Mouse (Mus musculus) retina, adult 2 months (tissue): ENCODE data around the gene Cspg5.

Experiments
- DNase-seq: peaks from one replicate; pipeline ENCODE4 v3.0.0-alpha.2; 2012; ENCODE audit warnings: low read depth, low spot score

The Cspg5 gene

DNA sequence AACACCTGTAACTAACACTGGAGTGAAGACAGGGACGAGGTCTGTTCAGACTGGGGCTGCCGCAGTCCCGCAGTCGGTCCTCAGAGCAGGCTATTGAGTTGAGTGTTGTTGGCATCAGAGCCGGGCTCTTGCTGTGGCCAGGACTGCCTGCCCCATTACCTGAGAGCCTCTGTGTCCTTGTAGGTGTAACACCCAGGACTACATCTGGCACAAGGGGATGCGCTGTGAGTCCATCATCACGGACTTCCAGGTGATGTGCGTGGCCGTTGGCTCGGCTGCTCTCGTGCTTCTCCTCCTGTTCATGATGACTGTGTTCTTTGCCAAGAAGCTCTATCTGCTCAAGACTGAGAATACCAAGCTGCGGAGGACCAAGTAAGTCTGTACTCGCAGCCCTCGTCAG lies 7.2 kb downstream of the Cspg5 start:
- no peak for DNase-seq

- DNase-seq = no peak
These were observed 11.9 kb downstream of the Cspg5 start for GRCm38 (mm10) chr9:110255407-110256019.

DNA sequence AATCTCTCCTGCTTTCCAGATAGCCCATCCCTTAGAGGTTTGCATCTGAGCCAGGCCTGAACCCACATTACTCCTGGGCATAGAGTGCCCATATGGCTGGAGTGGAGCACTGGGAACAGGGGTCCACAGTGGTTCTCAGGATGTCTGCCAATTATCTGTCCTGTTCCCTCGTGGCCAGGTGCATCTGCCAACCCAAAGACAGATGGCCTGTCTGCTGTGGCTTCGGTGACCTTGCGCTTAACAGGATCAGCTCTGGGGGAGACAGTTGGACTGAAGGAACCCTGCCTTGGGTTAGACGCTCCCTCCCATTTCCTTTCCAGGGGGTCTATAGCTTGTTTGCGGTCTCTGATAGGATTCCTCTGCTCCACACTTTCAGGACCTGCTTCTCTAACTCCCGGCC lies 15.1 kb downstream of the Cspg5 start:
- no peak for DNase-seq

DNA sequence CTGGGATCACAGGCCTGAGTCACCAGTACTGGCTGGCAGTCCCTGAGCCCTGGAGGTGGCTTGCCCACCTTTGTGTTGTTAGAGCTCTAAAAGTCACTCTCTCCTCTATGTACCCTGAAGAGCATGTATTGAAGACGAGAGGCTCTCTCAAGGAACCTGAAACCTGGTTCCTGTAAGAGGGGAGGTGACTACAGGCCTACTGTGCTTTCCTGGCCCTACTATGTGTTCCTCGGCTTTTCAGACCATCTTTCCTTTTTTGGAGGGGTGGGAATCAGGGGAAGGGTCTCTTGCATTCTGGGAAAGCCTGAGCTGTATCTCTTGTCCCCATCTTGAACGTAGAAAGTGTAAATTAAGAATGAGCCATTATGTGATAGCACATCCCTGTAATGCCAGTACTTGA lies 15.5 kb downstream of the Cspg5 start:
- DNase-seq = no peak

DNA sequence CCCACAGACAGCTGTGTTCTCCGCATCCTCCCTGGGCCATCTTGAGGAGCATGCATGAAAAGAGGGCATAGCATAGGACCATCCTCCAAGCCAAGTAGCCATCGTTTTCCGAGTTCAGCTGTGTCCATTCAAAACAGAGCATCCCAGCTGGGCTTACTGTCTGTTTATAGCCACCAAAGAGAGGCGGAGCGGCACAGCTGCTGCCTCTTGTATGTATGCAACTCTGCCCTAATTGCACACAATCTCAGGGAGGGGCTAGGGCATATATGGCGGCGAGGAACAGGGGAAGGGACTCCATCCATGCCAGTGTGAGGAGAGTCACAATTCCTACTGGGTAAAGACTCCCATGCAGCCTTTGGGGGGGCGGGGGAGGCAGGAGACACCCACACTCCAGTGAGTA lies 19.6 kb downstream of the Cspg5 start:
- DNase-seq = no peak

GRCm38 (mm10) chr9:110264991-110265390 lies 21.4 kb downstream of the Cspg5 start:
- DNase-seq = no peak

DNA sequence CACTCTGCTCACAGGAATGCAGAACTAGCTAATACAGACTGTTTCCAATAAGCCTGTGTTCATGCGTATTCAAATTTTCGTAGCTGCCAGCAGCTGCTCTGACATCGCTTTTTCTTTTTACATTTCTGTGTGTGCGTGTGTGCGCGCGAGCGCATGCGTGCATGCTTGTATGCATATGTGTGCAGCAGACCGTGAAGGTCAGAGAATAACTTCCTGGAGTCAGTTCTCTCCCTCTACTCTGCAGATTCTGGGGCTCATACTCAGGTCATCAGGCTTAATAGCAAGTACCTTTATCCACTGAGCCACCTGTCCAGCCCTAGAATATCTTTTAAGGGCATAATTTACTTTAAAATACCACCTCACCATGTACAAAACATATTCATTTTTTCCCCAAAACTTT lies 24.8 kb downstream of the Cspg5 start:
- DNase-seq = no peak

GRCm38 (mm10) chr9:110272330-110272729 lies 28.7 kb downstream of the Cspg5 start:
- DNase-seq = no peak

GRCm38 (mm10) chr9:110273507-110273906 lies 29.9 kb downstream of the Cspg5 start:
- DNase-seq = no peak

GRCm38 (mm10) chr9:110275882-110276281 lies 32.3 kb downstream of the Cspg5 start:
- DNase-seq = no peak

- DNase-seq = no peak
These were observed 33.9 kb downstream of the Cspg5 start for GRCm38 (mm10) chr9:110277431-110277881.

GRCm38 (mm10) chr9:110284075-110284697 lies 40.6 kb downstream of the Cspg5 start:
- no peak for DNase-seq

DNA sequence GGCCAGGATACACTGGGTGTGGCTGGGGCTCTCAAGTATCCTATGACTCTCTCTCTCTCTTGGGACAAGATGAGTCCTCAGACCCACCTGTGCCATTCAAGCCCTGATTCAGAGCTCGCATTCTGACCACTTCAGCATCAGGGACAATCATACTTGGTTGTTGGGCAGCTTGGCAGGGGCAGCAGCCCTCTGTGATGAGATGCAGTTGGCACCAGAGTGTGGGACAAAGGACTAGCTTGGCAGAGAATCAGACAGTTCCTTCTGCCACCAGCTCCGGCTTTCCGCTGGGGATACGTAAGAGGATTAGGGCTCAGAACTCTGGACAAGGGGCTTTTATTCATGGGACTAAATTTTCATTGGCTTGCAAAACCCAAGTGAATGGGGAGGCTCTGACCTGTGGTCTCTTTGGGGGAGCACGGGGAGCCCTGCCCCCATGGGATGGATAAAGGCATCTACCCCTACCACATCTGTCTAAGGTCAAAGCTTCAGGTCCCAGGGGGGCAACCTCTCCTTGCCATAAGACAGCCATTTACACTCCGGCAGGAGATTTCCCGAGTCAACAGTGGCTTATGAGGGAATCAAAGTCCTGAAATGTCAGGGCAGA lies 43.8 kb downstream of the Cspg5 start:
- DNase-seq = no peak

GRCm38 (mm10) chr9:110293254-110293718 lies 49.7 kb downstream of the Cspg5 start:
- no peak for DNase-seq

DNA sequence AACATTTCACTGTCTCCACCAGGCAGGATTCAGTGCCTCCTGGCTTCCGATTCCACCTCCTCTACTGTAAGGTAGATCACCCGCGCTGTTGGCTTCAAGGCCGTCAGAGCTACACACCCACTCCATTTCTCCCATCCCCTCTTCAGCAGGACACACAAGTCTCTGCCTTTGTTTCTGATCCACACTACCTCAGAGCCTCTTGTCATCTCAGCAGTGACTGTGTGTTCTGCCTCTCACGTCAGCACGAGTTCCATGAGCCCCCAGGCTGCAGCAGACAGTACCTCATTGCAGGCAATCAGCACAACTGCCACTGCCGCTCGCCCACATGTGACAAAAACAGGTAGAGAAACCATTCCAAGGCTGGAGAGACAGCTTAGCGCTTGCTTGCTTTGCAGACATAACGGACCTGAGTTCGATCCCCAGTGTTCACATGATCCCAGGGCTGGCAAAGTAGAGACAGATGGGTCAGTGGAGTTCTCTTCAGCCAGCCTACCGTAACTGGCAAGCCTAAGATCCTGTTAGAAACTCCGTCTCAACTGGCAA lies 50.4 kb downstream of the Cspg5 start:
- DNase-seq = no peak

GRCm38 (mm10) chr9:110294786-110295185 lies 51.2 kb downstream of the Cspg5 start:
- no peak for DNase-seq

GRCm38 (mm10) chr9:110296867-110297627 lies 53.5 kb downstream of the Cspg5 start:
- peak; percentile 84 for DNase-seq

- DNase-seq = no peak
These were observed 60.9 kb downstream of the Cspg5 start for GRCm38 (mm10) chr9:110304516-110304915.

DNA sequence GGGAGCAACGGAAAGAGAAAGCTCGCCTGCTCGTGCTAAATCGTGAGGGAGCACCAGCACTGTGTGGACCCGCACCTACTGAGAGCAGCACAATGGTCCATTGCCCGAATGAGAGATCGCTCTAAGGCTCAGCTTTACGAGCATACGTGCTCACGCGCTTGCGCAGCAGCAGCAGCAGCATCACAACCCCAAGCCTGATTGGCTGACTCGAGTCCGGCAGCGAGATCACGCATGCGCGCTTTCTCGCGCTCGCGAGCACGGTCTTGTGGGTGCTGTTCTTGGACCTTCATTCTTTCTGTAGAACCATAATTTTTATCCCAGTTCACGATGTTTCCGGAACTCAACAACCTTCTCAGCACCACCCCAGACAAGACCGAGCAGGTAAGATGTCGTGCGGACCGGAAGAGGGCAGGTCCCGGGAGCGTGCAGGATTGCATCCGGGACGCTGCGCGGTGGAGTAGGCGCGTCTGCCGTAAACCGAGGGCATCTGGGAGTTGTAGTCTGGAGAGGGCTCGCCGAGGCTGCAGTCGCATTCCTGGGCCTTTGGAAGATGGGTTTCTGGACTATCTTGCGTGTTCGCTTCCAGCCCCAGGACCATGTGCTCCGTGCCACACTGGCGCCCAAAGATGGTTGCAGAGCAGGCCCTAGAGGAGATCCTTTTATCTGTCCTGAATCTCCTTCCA lies 61.5 kb downstream of the Cspg5 start, which contains the start of gene Elp6:
Gene Elp6, plus strand, starts transcription at position 205 of the 683 bp plus-strand sequence.
- DNase-seq = peak; percentile 84

DNA sequence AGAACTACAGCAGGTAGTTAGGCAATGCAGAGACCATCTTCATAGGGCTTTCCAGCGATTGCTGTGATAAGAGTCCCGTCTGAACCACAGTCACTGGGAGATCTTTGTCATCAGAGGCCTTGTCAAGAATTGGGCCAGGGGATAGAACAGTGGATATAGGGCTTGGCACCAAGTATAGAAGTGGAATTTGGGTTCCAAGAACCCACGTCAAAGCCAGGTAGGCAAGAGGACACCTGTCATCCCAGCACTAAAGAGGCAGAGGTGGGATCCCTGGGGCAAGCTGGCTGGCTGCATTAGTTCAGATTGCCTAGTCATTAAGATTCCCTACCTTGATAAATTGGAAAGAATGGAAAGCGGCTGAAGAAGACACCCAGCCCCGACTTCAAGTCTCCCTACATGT lies 62.8 kb downstream of the Cspg5 start:
- DNase-seq = no peak
